Mouse (Mus musculus) T-cell, adult 2 months (primary cell): ENCODE data around the gene Tenm3.

ENCODE experiments used
- DNase-seq: peaks from one replicate; pipeline ENCODE4 v3.0.0; 2022; ENCODE audit warnings: low spot score

Gene Tenm3

GRCm38 (mm10) chr8:48809104-48809503, 34.6 kb downstream of the Tenm3 start:
- no peak for DNase-seq

GRCm38 (mm10) chr8:48803070-48803469, 40.7 kb downstream of the Tenm3 start:
- DNase-seq = no peak

GRCm38 (mm10) chr8:48802231-48802630, 41.5 kb downstream of the Tenm3 start:
- DNase-seq = no peak

- DNase-seq = no peak
Measured at GRCm38 (mm10) chr8:48797955-48798359, 45.8 kb downstream of the Tenm3 start.

GRCm38 (mm10) chr8:48794285-48794684, 49.5 kb downstream of the Tenm3 start:
- DNase-seq = no peak

GRCm38 (mm10) chr8:48793729-48794128, 50.0 kb downstream of the Tenm3 start:
- no peak for DNase-seq

- no peak for DNase-seq
Measured at GRCm38 (mm10) chr8:48792587-48793326, 51.0 kb downstream of the Tenm3 start.

- DNase-seq = no peak
Measured at GRCm38 (mm10) chr8:48783308-48783707, 60.4 kb downstream of the Tenm3 start.

- DNase-seq = no peak
Measured at GRCm38 (mm10) chr8:48780628-48781027, 63.1 kb downstream of the Tenm3 start.

GRCm38 (mm10) chr8:48779194-48779593, 64.6 kb downstream of the Tenm3 start:
- no peak for DNase-seq

GRCm38 (mm10) chr8:48776081-48776480, 67.7 kb downstream of the Tenm3 start:
- DNase-seq = no peak

GRCm38 (mm10) chr8:48775531-48776037, 68.2 kb downstream of the Tenm3 start:
- no peak for DNase-seq

GRCm38 (mm10) chr8:48774837-48775236, 68.9 kb downstream of the Tenm3 start:
- no peak for DNase-seq

GRCm38 (mm10) chr8:48766545-48767234, 77.1 kb downstream of the Tenm3 start:
- DNase-seq = no peak

GRCm38 (mm10) chr8:48765212-48765611, 78.5 kb downstream of the Tenm3 start:
- DNase-seq = no peak

- no peak for DNase-seq
Measured at GRCm38 (mm10) chr8:48764011-48764410, 79.7 kb downstream of the Tenm3 start.

- no peak for DNase-seq
Measured at GRCm38 (mm10) chr8:48756874-48757273, 86.9 kb downstream of the Tenm3 start.

- DNase-seq = no peak
Measured at GRCm38 (mm10) chr8:48755492-48755891, 88.3 kb downstream of the Tenm3 start.

- no peak for DNase-seq
Measured at GRCm38 (mm10) chr8:48754959-48755358, 88.8 kb downstream of the Tenm3 start.

GRCm38 (mm10) chr8:48751965-48752364, 91.8 kb downstream of the Tenm3 start:
- no peak for DNase-seq

- no peak for DNase-seq
Measured at GRCm38 (mm10) chr8:48748503-48749059, 95.2 kb downstream of the Tenm3 start.

- no peak for DNase-seq
Measured at GRCm38 (mm10) chr8:48743912-48744311, 99.8 kb downstream of the Tenm3 start.

GRCm38 (mm10) chr8:48742741-48743140, 101.0 kb downstream of the Tenm3 start:
- no peak for DNase-seq
